Mouse (Mus musculus) hindbrain, embryonic 13.5 days (tissue): Measurements from ENCODE around the gene Trrap. TPM values are rescaled to one million over a fixed set of nuclear protein-coding genes. Genes with fewer than 3 reads are reported as not detected.

Experiments used
- ATAC-seq: fragments of 200-750 bp; cut with Nextera tagmentation; 2 replicates; pipeline ENCODE4 v1.8.0; 2017; ENCODE audit warnings: moderate TSS enrichment; ENCODE audit not compliant: low FRiP score
- H3K27ac ChIP-seq: fragments of 300-500 bp; sonication (generic); 2 replicates; pipeline ENCODE4 v1.5.1; 2015; ENCODE audit warnings: inconsistent platforms, mild to moderate bottlenecking, moderate library complexity
- H3K27me3 ChIP-seq: fragments of 300-500 bp; sonication (generic); 2 replicates; pipeline ENCODE4 v1.6.1; 2015; ENCODE audit warnings: mild to moderate bottlenecking, inconsistent platforms
- H3K36me3 ChIP-seq: fragments of 300-500 bp; sonication (generic); 2 replicates; pipeline ENCODE4 v1.6.1; 2015; ENCODE audit warnings: mild to moderate bottlenecking, inconsistent platforms
- H3K4me1 ChIP-seq: fragments of 300-500 bp; sonication (generic); replicated peaks from 2 replicates; pipeline ENCODE4 v1.6.1; 2015; ENCODE audit warnings: inconsistent platforms
- H3K4me2 ChIP-seq: fragments of 300-500 bp; sonication (generic); 2 replicates; pipeline ENCODE4 v1.6.1; 2015; ENCODE audit warnings: inconsistent platforms, mild to moderate bottlenecking, moderate library complexity
- H3K4me3 ChIP-seq: fragments of 300-500 bp; sonication (generic); 2 replicates; pipeline ENCODE4 v1.5.1; 2015; ENCODE audit warnings: mild to moderate bottlenecking, inconsistent platforms
- H3K9ac ChIP-seq: fragments of 300-500 bp; sonication (generic); 2 replicates; pipeline ENCODE4 v1.6.1; 2015; ENCODE audit warnings: mild to moderate bottlenecking, inconsistent platforms
- H3K9me3 ChIP-seq: fragments of 300-500 bp; sonication (generic); 2 replicates; pipeline ENCODE4 v1.6.1; 2016; ENCODE audit warnings: inconsistent platforms
- WGBS: fragments of 180-500 bp; shearing (Covaris S2); methylation state at CpG from one replicate; pipeline ENCODE4 v1.1.7; 2015; 5-methylcytosine and 5-hydroxymethylcytosine counted together
- polyA plus RNA-seq: library from polyadenylated mRNA; unstranded; fragments of >200 nt; fragmentation: Nextera tagmentation; extraction: Ambion mirVana; gene quantifications from 2 replicates; pipeline ENCODE4 v1.2.1, GENCODE M21; 2015

Trrap gene
- polyA plus RNA-seq, 1 experiment from 2014 or later = 72.1 TPM

- H3K36me3 ChIP-seq = peaks cover 100% of the 10 kb centered on the region
- no peak overlapping the region for H3K27ac ChIP-seq
- 77% methylated on average over 6 of the region's 6 CpGs for WGBS
- no peak overlapping the region for H3K4me3 ChIP-seq
- H3K9ac ChIP-seq = no peak overlapping the region
- H3K4me1 ChIP-seq = no peaks in the 10 kb centered on the region
- H3K4me2 ChIP-seq = no peak overlapping the region
- no peak for ATAC-seq
- H3K27me3 ChIP-seq = no peaks in the 10 kb centered on the region
- H3K9me3 ChIP-seq = no peaks in the 10 kb centered on the region
Observed at GRCm38 (mm10) chr5:144794687-144795086, 27.2 kb downstream of the Trrap start.

GRCm38 (mm10) chr5:144797116-144797515 is 29.6 kb downstream of the Trrap start:
- Histone ChIP-seq H3K4me2 (no peak overlapping the region), H3K4me3 (no peak overlapping the region), H3K27ac (no peak overlapping the region), H3K36me3 (peaks cover 98% of the 10 kb centered on the region), H3K27me3 (no peaks in the 10 kb centered on the region), H3K9me3 (no peaks in the 10 kb centered on the region), H3K9ac (no peak overlapping the region), H3K4me1 (no peaks in the 10 kb centered on the region)
- WGBS = 95% methylated on average over 7 of the region's 7 CpGs
- no peak for ATAC-seq

GRCm38 (mm10) chr5:144803066-144803465 is 35.5 kb downstream of the Trrap start:
- no peak overlapping the region for H3K9ac ChIP-seq
- 94% methylated on average over 8 of the region's 8 CpGs for WGBS
- peaks cover 98% of the 10 kb centered on the region for H3K36me3 ChIP-seq
- no peaks in the 10 kb centered on the region for H3K27me3 ChIP-seq
- no peak overlapping the region for H3K27ac ChIP-seq
- no peaks in the 10 kb centered on the region for H3K9me3 ChIP-seq
- no peaks in the 10 kb centered on the region for H3K4me1 ChIP-seq
- H3K4me3 ChIP-seq = no peak overlapping the region
- H3K4me2 ChIP-seq = no peak overlapping the region
- no peak for ATAC-seq

GRCm38 (mm10) chr5:144804181-144804580 is 36.6 kb downstream of the Trrap start:
- no peaks in the 10 kb centered on the region for H3K4me1 ChIP-seq
- 92% methylated on average over 7 of the region's 7 CpGs for WGBS
- no peaks in the 10 kb centered on the region for H3K27me3 ChIP-seq
- peaks cover 98% of the 10 kb centered on the region for H3K36me3 ChIP-seq
- no peak overlapping the region for H3K9ac ChIP-seq
- H3K4me3 ChIP-seq = no peak overlapping the region
- no peak overlapping the region for H3K27ac ChIP-seq
- no peak overlapping the region for H3K4me2 ChIP-seq
- H3K9me3 ChIP-seq = no peaks in the 10 kb centered on the region
- ATAC-seq = no peak

- no peak overlapping the region for H3K27ac ChIP-seq
- H3K9ac ChIP-seq = no peak overlapping the region
- H3K9me3 ChIP-seq = no peaks in the 10 kb centered on the region
- no peak overlapping the region for H3K4me3 ChIP-seq
- peaks cover 100% of the 10 kb centered on the region for H3K36me3 ChIP-seq
- 97% methylated on average over 10 of the region's 10 CpGs for WGBS
- no peak overlapping the region for H3K4me2 ChIP-seq
- H3K27me3 ChIP-seq = no peaks in the 10 kb centered on the region
- no peak for ATAC-seq
- H3K4me1 ChIP-seq = no peaks in the 10 kb centered on the region
Observed at GRCm38 (mm10) chr5:144806931-144807330, 39.4 kb downstream of the Trrap start.

GRCm38 (mm10) chr5:144828365-144829102 is 61.0 kb downstream of the Trrap start:
- ATAC-seq = no peak
- Histone ChIP-seq H3K4me3 (no peak overlapping the region), H3K4me1 (no peaks in the 10 kb centered on the region), H3K9ac (no peak overlapping the region), H3K4me2 (no peak overlapping the region), H3K36me3 (peaks cover 100% of the 10 kb centered on the region), H3K9me3 (no peaks in the 10 kb centered on the region), H3K27me3 (no peaks in the 10 kb centered on the region), H3K27ac (no peak overlapping the region)
- 95% methylated on average over 20 of the region's 20 CpGs for WGBS

- peaks cover 100% of the 10 kb centered on the region for H3K36me3 ChIP-seq
- no peak overlapping the region for H3K4me3 ChIP-seq
- H3K27ac ChIP-seq = no peak overlapping the region
- no peaks in the 10 kb centered on the region for H3K9me3 ChIP-seq
- no peak overlapping the region for H3K9ac ChIP-seq
- H3K4me1 ChIP-seq = no peaks in the 10 kb centered on the region
- no peaks in the 10 kb centered on the region for H3K27me3 ChIP-seq
- H3K4me2 ChIP-seq = no peak overlapping the region
- 93% methylated on average over 4 of the region's 4 CpGs for WGBS
- ATAC-seq = no peak
Observed at GRCm38 (mm10) chr5:144829631-144830030, 62.1 kb downstream of the Trrap start.

- H3K9ac ChIP-seq = no peak overlapping the region
- H3K9me3 ChIP-seq = no peaks in the 10 kb centered on the region
- no peak for ATAC-seq
- no peaks in the 10 kb centered on the region for H3K4me1 ChIP-seq
- no peak overlapping the region for H3K4me3 ChIP-seq
- H3K36me3 ChIP-seq = peaks cover 100% of the 10 kb centered on the region
- no peak overlapping the region for H3K27ac ChIP-seq
- no peak overlapping the region for H3K4me2 ChIP-seq
- WGBS = 91% methylated on average over 9 of the region's 9 CpGs
- H3K27me3 ChIP-seq = no peaks in the 10 kb centered on the region
Observed at GRCm38 (mm10) chr5:144831840-144832469, 64.4 kb downstream of the Trrap start.

GRCm38 (mm10) chr5:144836100-144836499 is 68.6 kb downstream of the Trrap start:
- Histone ChIP-seq H3K4me3 (no peak overlapping the region), H3K27ac (no peak overlapping the region), H3K4me1 (no peaks in the 10 kb centered on the region), H3K36me3 (peaks cover 100% of the 10 kb centered on the region), H3K9me3 (no peaks in the 10 kb centered on the region), H3K9ac (no peak overlapping the region), H3K27me3 (no peaks in the 10 kb centered on the region), H3K4me2 (no peak overlapping the region)
- no peak for ATAC-seq
- WGBS = 93% methylated on average over 3 of the region's 3 CpGs

- no peak for ATAC-seq
- Histone ChIP-seq H3K4me2 (no peak overlapping the region), H3K27ac (no peak overlapping the region), H3K4me3 (no peak overlapping the region), H3K27me3 (no peaks in the 10 kb centered on the region), H3K4me1 (no peaks in the 10 kb centered on the region), H3K9me3 (no peaks in the 10 kb centered on the region), H3K36me3 (peaks cover 99% of the 10 kb centered on the region), H3K9ac (no peak overlapping the region)
- WGBS = 96% methylated on average over 20 of the region's 20 CpGs
Observed at GRCm38 (mm10) chr5:144845352-144845751, 77.8 kb downstream of the Trrap start.

- Histone ChIP-seq H3K36me3 (peaks cover 100% of the 10 kb centered on the region), H3K4me3 (no peak overlapping the region), H3K27ac (no peak overlapping the region), H3K9ac (no peak overlapping the region), H3K9me3 (no peaks in the 10 kb centered on the region), H3K4me1 (no peaks in the 10 kb centered on the region), H3K4me2 (no peak overlapping the region), H3K27me3 (no peaks in the 10 kb centered on the region)
- no peak for ATAC-seq
- 90% methylated on average over 5 of the region's 5 CpGs for WGBS
Observed at GRCm38 (mm10) chr5:144848735-144849134, 81.2 kb downstream of the Trrap start.

GRCm38 (mm10) chr5:144849932-144850331 is 82.4 kb downstream of the Trrap start:
- no peaks in the 10 kb centered on the region for H3K27me3 ChIP-seq
- 94% methylated on average over 10 of the region's 10 CpGs for WGBS
- ATAC-seq = no peak
- H3K36me3 ChIP-seq = peaks cover 100% of the 10 kb centered on the region
- no peak overlapping the region for H3K4me2 ChIP-seq
- no peak overlapping the region for H3K9ac ChIP-seq
- no peaks in the 10 kb centered on the region for H3K9me3 ChIP-seq
- no peak overlapping the region for H3K27ac ChIP-seq
- H3K4me1 ChIP-seq = no peaks in the 10 kb centered on the region
- no peak overlapping the region for H3K4me3 ChIP-seq

- Histone ChIP-seq H3K9me3 (no peaks in the 10 kb centered on the region), H3K4me2 (no peak overlapping the region), H3K4me1 (no peaks in the 10 kb centered on the region; the same call in 1 of the 2 replicates), H3K27me3 (no peaks in the 10 kb centered on the region), H3K27ac (no peak overlapping the region), H3K4me3 (no peak overlapping the region), H3K36me3 (peaks cover 100% of the 10 kb centered on the region), H3K9ac (no peak overlapping the region)
- no peak for ATAC-seq
- WGBS = 97% methylated on average over 3 of the region's 3 CpGs
Observed at GRCm38 (mm10) chr5:144851820-144852219, 84.3 kb downstream of the Trrap start.
